Mouse (Mus musculus) bone marrow macrophage, adult 2 months (primary cell): Measurements from ENCODE around the gene BC004004.

Experiments
- CTCF ChIP-seq: IDR thresholded peaks from 2 replicates; pipeline ENCODE4 v1.5.1; 2012; ENCODE audit warnings: low read depth, mild to moderate bottlenecking, low read length, moderate library complexity
- POLR2A ChIP-seq: IDR thresholded peaks from 2 replicates; pipeline ENCODE4 v1.6.1; 2012; ENCODE audit warnings: mild to moderate bottlenecking, low read depth, low read length, borderline replicate concordance

GRCm38 (mm10) chr17:29261603-29262258 is 6.9 kb upstream of the BC004004 start:
- no peak for TF ChIP-seq CTCF
- no peak for TF ChIP-seq POLR2A
